Mouse (Mus musculus) ES-E14 (cell line): ENCODE results near the gene Ifnb1. TPM values are rescaled to one million over a fixed set of nuclear protein-coding genes. Genes with fewer than 3 reads are reported as not detected.

Experiments
- DNase-seq: peaks from one replicate; pipeline ENCODE4 v3.0.0-alpha.2; 2013; ENCODE audit warnings: low read depth, low spot score
- H3K27ac ChIP-seq: 2 replicates; pipeline ENCODE4 v1.5.1; 2012; ENCODE audit warnings: low read depth, mild to moderate bottlenecking, low read length, moderate library complexity, mixed read lengths; ENCODE audit not compliant: poor library complexity, insufficient read depth, severe bottlenecking
- H3K36me3 ChIP-seq: 2 replicates; pipeline ENCODE4 v1.6.1; 2012; ENCODE audit warnings: mild to moderate bottlenecking, low read length, moderate library complexity, mixed read lengths; ENCODE audit not compliant: control insufficient read depth, poor library complexity, insufficient read depth, severe bottlenecking
- H3K4me1 ChIP-seq, 2 experiments: fragments of 150-350 bp in 1 of 2; sonication (generic) in 1 of 2; 2 replicates each; pipeline ENCODE4 v1.6.1; 2012; ENCODE audit warnings: low read length in 2 of 2, mild to moderate bottlenecking in 1 of 2, mixed read lengths in 1 of 2; ENCODE audit not compliant: control insufficient read depth in 2 of 2, insufficient read depth in 2 of 2, poor library complexity in 1 of 2
- H3K4me3 ChIP-seq, 2 experiments: fragments of 150-350 bp in 1 of 2; sonication (generic) in 1 of 2; 2 replicates each; pipeline ENCODE4 v1.5.1; 2012; ENCODE audit warnings: low read length in 2 of 2, low read depth in 1 of 2, mild to moderate bottlenecking in 1 of 2, mixed read lengths in 1 of 2; ENCODE audit not compliant: insufficient read depth in 1 of 2, poor library complexity in 1 of 2, severe bottlenecking in 1 of 2
- H3K9ac ChIP-seq: 2 replicates; pipeline ENCODE4 v1.6.1; 2012; ENCODE audit warnings: low read depth, mild to moderate bottlenecking, low read length, mixed read lengths; ENCODE audit not compliant: poor library complexity, insufficient read depth, severe bottlenecking
- H3K9me3 ChIP-seq: fragments of 150-350 bp; sonication (generic); 2 replicates; pipeline ENCODE4 v1.6.1; 2012; ENCODE audit warnings: low read depth, mild to moderate bottlenecking, low read length; ENCODE audit not compliant: control insufficient read depth, insufficient read depth
- CHD2 ChIP-seq: IDR thresholded peaks from 2 replicates; pipeline ENCODE4 v1.6.1; 2014; ENCODE audit warnings: mild to moderate bottlenecking, low read depth, low read length, inconsistent platforms
- HCFC1 ChIP-seq: IDR thresholded peaks from 2 replicates; pipeline ENCODE4 v1.6.1; 2012; ENCODE audit warnings: low read length, inconsistent platforms, borderline replicate concordance; ENCODE audit not compliant: insufficient read depth
- MAFK ChIP-seq: IDR thresholded peaks from 2 replicates; pipeline ENCODE4 v1.6.1; 2014; ENCODE audit warnings: mild to moderate bottlenecking, low read depth, low read length, inconsistent platforms; ENCODE audit not compliant: insufficient read depth
- ZC3H11A ChIP-seq: IDR thresholded peaks from 2 replicates; pipeline ENCODE4 v1.6.1; 2012; ENCODE audit warnings: low read depth, mild to moderate bottlenecking, inconsistent platforms, low read length, borderline replicate concordance
- ZNF384 ChIP-seq: IDR thresholded peaks from 2 replicates; pipeline ENCODE4 v1.6.1; 2012; ENCODE audit warnings: low read depth, low read length, inconsistent platforms
- in situ Hi-C, 2 experiments: fragments of 600-800 bp; cut with MboI; formaldehyde crosslinking; loops; one replicate each; pipeline ENCODE4 v1.15.1; 2025; ENCODE audit warnings: low sequenced_read_pairs in 2 of 2, inconsistent platforms in 1 of 2; ENCODE audit not compliant: unreplicated experiment in 2 of 2
- total RNA-seq: library from RNA; depleted of rRNA; stranded (reverse); fragments of 300-350 nt; gene quantifications from 2 replicates; pipeline ENCODE4 v1.2.3, GENCODE M21; 2012

Ifnb1 gene
- total RNA-seq, 1 experiment, result not detected

GRCm38 (mm10) chr4:88547986-88548385, 25.4 kb upstream of the Ifnb1 start:
- Histone ChIP-seq H3K27ac (no peak overlapping the region), H3K4me3 (no peak overlapping the region), H3K9me3 (no peaks in the 10 kb centered on the region), H3K4me1 (no peaks in the 10 kb centered on the region), H3K9ac (no peak overlapping the region), H3K36me3 (no peaks in the 10 kb centered on the region)
- DNase-seq, result no peak
- in situ Hi-C loops, result loop anchor here in 1 of 2 experiments (25.0 kb wide), 1 partner anchor 511 kb away; the partner anchor contains the start of gene Mllt3
- no peak for TF ChIP-seq HCFC1
- no peak for TF ChIP-seq ZNF384
- TF ChIP-seq ZC3H11A, result no peak
- TF ChIP-seq CHD2, result no peak
- no peak for TF ChIP-seq MAFK

- no peak overlapping the region for H3K9ac ChIP-seq
- H3K4me3 ChIP-seq, result no peak overlapping the region
- no peaks in the 10 kb centered on the region for H3K9me3 ChIP-seq
- in situ Hi-C loops, result loop anchor here in 1 of 2 experiments (25.0 kb wide), 1 partner anchor 506 kb away; the partner anchor contains the start of gene Mllt3
- H3K4me1 ChIP-seq, result no peaks in the 10 kb centered on the region
- H3K27ac ChIP-seq, result no peak overlapping the region
- DNase-seq, result peak; percentile 60
- TF ChIP-seq MAFK (no peak), ZNF384 (no peak), ZC3H11A (peak; percentile 77; the same call in 1 of the 2 replicates), HCFC1 (no peak)
- H3K36me3 ChIP-seq, result no peaks in the 10 kb centered on the region
Measured at GRCm38 (mm10) chr4:88543649-88544234, 21.2 kb upstream of the Ifnb1 start.

- H3K9ac ChIP-seq, result no peak overlapping the region
- H3K9me3 ChIP-seq, result no peaks in the 10 kb centered on the region
- in situ Hi-C loops, result loop anchor here in 1 of 2 experiments (25.0 kb wide), 1 partner anchor 500 kb away; the partner anchor contains the start of gene Mllt3
- H3K4me3 ChIP-seq, result no peak overlapping the region
- no peak overlapping the region for H3K27ac ChIP-seq
- TF ChIP-seq CHD2 (no peak), ZC3H11A (no peak), MAFK (no peak), HCFC1 (no peak), ZNF384 (no peak)
- H3K36me3 ChIP-seq, result no peaks in the 10 kb centered on the region
- DNase-seq, result no peak
- no peaks in the 10 kb centered on the region for H3K4me1 ChIP-seq
Measured at GRCm38 (mm10) chr4:88537328-88537727, 14.8 kb upstream of the Ifnb1 start.

GRCm38 (mm10) chr4:88536640-88537039, 14.1 kb upstream of the Ifnb1 start:
- no peaks in the 10 kb centered on the region for H3K9me3 ChIP-seq
- no peak for DNase-seq
- no peak for TF ChIP-seq ZC3H11A
- no peak for TF ChIP-seq ZNF384
- no peak for TF ChIP-seq CHD2
- no peak for TF ChIP-seq HCFC1
- no peak for TF ChIP-seq MAFK
- H3K36me3 ChIP-seq, result no peaks in the 10 kb centered on the region
- H3K27ac ChIP-seq, result no peak overlapping the region
- H3K9ac ChIP-seq, result no peak overlapping the region
- no peaks in the 10 kb centered on the region for H3K4me1 ChIP-seq
- in situ Hi-C loops, result loop anchor here in 1 of 2 experiments (25.0 kb wide), 1 partner anchor 499 kb away; the partner anchor contains the start of gene Mllt3
- no peak overlapping the region for H3K4me3 ChIP-seq

- H3K4me1 ChIP-seq, result no peaks in the 10 kb centered on the region
- no peaks in the 10 kb centered on the region for H3K9me3 ChIP-seq
- no peak for DNase-seq
- TF ChIP-seq ZC3H11A, result no peak
- no peak overlapping the region for H3K27ac ChIP-seq
- in situ Hi-C loops, result loop anchor here in 1 of 2 experiments (25.0 kb wide), 1 partner anchor 498 kb away; the partner anchor contains the start of gene Mllt3
- H3K36me3 ChIP-seq, result no peaks in the 10 kb centered on the region
- no peak overlapping the region for H3K9ac ChIP-seq
- no peak overlapping the region for H3K4me3 ChIP-seq
Measured at GRCm38 (mm10) chr4:88535742-88536141, 13.2 kb upstream of the Ifnb1 start.
